Mouse (Mus musculus): ENCODE data around the gene Bola3. TPM values are rescaled to one million over a fixed set of nuclear protein-coding genes. Genes with fewer than 3 reads are reported as not detected.
A peak's percentile ranks its signal among the peaks of the same experiment; 100 is the strongest.

Gene Bola3
- polyA plus RNA-seq (2014; fragmentation: Nextera tagmentation; extraction: Ambion mirVana): 279 and 280 TPM in 2 replicates

DNA sequence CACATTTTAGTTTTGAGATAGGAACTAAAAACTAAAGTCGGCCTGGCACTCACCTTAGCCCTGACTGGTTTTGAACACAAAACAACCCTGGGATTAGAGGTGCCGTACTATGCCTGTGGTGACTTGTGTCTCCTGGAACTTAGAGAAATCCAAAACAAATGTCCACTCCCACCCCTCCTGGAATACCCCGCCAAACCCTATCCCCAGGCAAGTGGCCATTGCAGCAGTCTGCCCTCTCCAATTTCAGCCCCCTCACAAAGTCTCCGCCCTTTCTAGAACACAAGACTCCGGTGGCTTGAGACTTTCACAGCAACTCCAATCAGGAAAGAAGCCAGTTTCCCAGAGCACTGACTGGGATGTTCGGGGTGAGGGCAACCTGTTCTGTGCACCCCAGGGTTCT is at the start of gene Bola3:
Bola3 (plus strand) TSS at position 275 of the 400 bp plus-strand sequence.
- peaks cover 7% of the 10 kb centered on the region for H3K4me1 ChIP-seq (ENCODE audit: control insufficient read depth, insufficient read depth, low read length)
- H3K36me3 ChIP-seq (ENCODE audit: control insufficient read depth, insufficient read depth, low read length): peaks cover 11% of the 10 kb centered on the region
- peak within 1 kb of the TSS; percentile 94 for H3K4me3 ChIP-seq (ENCODE audit: low read depth, low read length)
- H3K9ac ChIP-seq (ENCODE audit: low read depth, low read length): peak within 1 kb of the TSS; percentile 98
- peak within 1 kb of the TSS; percentile 73 for H3K27ac ChIP-seq (ENCODE audit: low read depth, low read length)
- WGBS (ENCODE audit: insufficient replicate concordance): 38% methylated on average over 6 of the region's 6 CpGs
- ATAC-seq (replicated peaks; ENCODE audit: insufficient number of reproducible peaks, low FRiP score, low TSS enrichment): peak; percentile 40
- no peaks in the 10 kb centered on the region for H3K27me3 ChIP-seq (ENCODE audit: control insufficient read depth, insufficient read depth, low read length)
- peak within 1 kb of the TSS; percentile 88 for H3K4me2 ChIP-seq
- H3K9me3 ChIP-seq (replicated peaks; ENCODE audit: control insufficient read depth, low read length): no peaks in the 10 kb centered on the region

DNA sequence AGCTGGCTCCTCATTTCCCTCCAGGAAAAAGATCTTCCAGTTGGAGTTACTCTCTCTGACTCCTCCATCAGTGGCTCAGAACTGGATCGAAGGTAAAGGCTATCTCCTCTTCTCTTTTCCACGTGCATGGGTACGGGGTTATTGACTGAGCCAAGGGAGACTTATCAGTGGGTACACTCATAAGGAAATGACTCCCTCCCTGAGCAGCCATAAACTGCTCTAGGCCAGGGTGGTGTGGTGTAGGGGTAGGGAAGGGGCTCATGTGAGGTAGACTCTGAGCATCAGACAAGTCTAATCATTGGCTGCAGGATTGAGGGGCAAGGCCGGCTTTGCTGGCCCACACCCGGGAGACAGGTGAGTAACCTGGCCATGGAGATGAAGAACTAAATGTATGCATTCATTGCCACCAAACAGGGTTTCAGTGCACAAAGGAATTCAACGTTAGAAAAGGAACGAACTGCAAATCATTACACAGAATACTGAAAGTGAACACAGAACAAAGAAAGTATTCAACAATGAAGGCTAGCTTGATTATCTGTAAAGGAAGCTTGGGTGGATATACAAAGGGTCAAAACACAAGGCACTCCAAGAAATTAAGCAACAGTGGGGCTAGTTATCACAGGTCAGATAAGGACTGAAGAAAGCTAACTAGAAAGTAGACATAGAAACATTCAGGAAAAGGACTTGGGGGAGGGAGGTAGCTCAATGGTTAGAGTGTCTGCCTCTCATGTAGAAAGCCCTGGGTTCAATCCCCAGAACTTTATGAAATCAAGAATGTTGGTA is 48.3 kb upstream of the Bola3 start:
- 69% methylated on average over 7 of the region's 7 CpGs for WGBS (ENCODE audit: insufficient replicate concordance)
- ATAC-seq (replicated peaks; ENCODE audit: insufficient number of reproducible peaks, low FRiP score, low TSS enrichment): no peak

DNA sequence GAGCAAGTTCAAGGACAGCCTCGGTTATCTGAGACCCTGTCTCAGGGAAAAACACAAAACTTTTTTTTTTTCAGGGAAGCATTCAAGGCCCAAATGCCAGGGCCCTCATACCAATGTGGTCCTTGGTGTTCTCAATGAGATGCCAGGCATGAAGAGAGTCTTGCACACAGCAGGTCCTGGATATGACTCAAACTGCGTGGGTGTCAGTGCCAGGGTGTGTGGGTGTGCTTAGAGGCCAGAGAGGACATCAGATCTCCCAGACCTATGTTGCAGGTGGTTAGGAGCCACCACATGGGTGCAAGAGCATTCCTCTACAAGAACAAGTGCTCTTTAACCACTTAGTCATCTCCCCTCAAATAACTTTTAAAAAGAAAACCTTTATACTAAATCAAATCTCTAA is 47.7 kb upstream of the Bola3 start:
- Histone ChIP-seq H3K4me1 (ENCODE audit: control insufficient read depth, insufficient read depth, low read length) (no peaks in the 10 kb centered on the region), H3K9me3 (replicated peaks; ENCODE audit: control insufficient read depth, low read length) (no peaks in the 10 kb centered on the region), H3K27ac (ENCODE audit: low read depth, low read length) (no peak overlapping the region), H3K27me3 (ENCODE audit: control insufficient read depth, insufficient read depth, low read length) (no peaks in the 10 kb centered on the region), H3K36me3 (ENCODE audit: control insufficient read depth, insufficient read depth, low read length) (peaks cover 5% of the 10 kb centered on the region; the same call in 1 of the 2 replicates), H3K4me3 (ENCODE audit: low read depth, low read length) (no peak overlapping the region), H3K9ac (ENCODE audit: low read depth, low read length) (no peak overlapping the region), H3K4me2 (no peak overlapping the region)
- 83% methylated on average over 2 of the region's 2 CpGs for WGBS (ENCODE audit: insufficient replicate concordance)
- no peak for ATAC-seq (replicated peaks; ENCODE audit: insufficient number of reproducible peaks, low FRiP score, low TSS enrichment)

More for the DNA sequence above, 48.3 kb upstream of the Bola3 start:
- no peaks in the 10 kb centered on the region for H3K27me3 ChIP-seq (ENCODE audit: control insufficient read depth, insufficient read depth, low read length)
- no peak overlapping the region for H3K27ac ChIP-seq (ENCODE audit: low read depth, low read length)
- no peak overlapping the region for H3K4me2 ChIP-seq
- no peaks in the 10 kb centered on the region for H3K9me3 ChIP-seq (replicated peaks; ENCODE audit: control insufficient read depth, low read length)
- no peak overlapping the region for H3K9ac ChIP-seq (ENCODE audit: low read depth, low read length)
- peaks cover 5% of the 10 kb centered on the region; the same call in 1 of the 2 replicates for H3K36me3 ChIP-seq (ENCODE audit: control insufficient read depth, insufficient read depth, low read length)
- no peak overlapping the region for H3K4me3 ChIP-seq (ENCODE audit: low read depth, low read length)
- H3K4me1 ChIP-seq (ENCODE audit: control insufficient read depth, insufficient read depth, low read length): no peaks in the 10 kb centered on the region

DNA sequence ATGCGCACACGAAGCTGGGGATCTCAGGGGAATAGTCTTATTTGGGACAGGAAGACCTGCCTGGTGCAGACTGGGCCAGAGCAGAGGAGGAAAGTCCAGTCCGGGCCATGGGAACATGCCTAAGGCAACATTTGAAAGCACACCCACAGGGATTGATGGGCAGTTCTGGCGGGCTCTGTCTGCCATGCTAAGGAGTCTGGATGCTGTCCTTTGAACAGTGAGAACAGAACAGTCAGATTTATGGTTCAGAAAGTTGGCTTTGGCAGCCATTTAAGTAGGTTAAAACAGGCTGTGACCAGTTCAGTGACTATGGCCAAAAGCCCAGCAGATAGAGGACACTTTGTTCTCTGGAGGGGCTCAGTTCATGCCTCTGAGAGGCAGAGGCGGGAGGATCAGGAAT is 46.7 kb upstream of the Bola3 start:
- H3K36me3 ChIP-seq (ENCODE audit: control insufficient read depth, insufficient read depth, low read length): peaks cover 5% of the 10 kb centered on the region; the same call in 1 of the 2 replicates
- H3K4me3 ChIP-seq (ENCODE audit: low read depth, low read length): no peak overlapping the region
- ATAC-seq (replicated peaks; ENCODE audit: insufficient number of reproducible peaks, low FRiP score, low TSS enrichment): no peak
- H3K9ac ChIP-seq (ENCODE audit: low read depth, low read length): no peak overlapping the region
- H3K4me1 ChIP-seq (ENCODE audit: control insufficient read depth, insufficient read depth, low read length): no peaks in the 10 kb centered on the region
- WGBS (ENCODE audit: insufficient replicate concordance): 81% methylated on average over 5 of the region's 5 CpGs
- no peaks in the 10 kb centered on the region for H3K27me3 ChIP-seq (ENCODE audit: control insufficient read depth, insufficient read depth, low read length)
- no peak overlapping the region for H3K27ac ChIP-seq (ENCODE audit: low read depth, low read length)
- no peak overlapping the region for H3K4me2 ChIP-seq
- H3K9me3 ChIP-seq (replicated peaks; ENCODE audit: control insufficient read depth, low read length): no peaks in the 10 kb centered on the region

DNA sequence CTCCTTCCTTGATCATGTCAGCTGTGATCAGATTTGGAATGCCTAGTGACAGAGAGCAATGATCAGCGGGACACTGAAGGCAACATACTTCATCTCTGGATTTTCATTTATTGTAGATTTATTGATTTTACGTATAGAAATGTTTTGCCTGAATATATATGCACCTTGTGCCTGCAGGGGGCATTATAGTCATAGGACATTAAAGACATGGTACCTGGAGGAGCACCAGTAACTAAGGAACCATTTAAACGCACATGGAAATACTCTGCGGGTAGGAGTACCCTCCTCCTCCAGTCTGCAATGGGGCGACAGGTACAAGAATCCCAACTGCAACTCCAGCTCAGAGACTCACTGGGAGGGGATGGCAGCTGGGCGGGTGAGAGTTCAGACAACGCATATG is 39.9 kb upstream of the Bola3 start:
- Histone ChIP-seq H3K4me2 (no peak overlapping the region), H3K9ac (ENCODE audit: low read depth, low read length) (no peak overlapping the region), H3K27ac (ENCODE audit: low read depth, low read length) (no peak overlapping the region), H3K9me3 (replicated peaks; ENCODE audit: control insufficient read depth, low read length) (no peaks in the 10 kb centered on the region), H3K36me3 (ENCODE audit: control insufficient read depth, insufficient read depth, low read length) (peaks cover 17% of the 10 kb centered on the region), H3K27me3 (ENCODE audit: control insufficient read depth, insufficient read depth, low read length) (no peaks in the 10 kb centered on the region), H3K4me1 (ENCODE audit: control insufficient read depth, insufficient read depth, low read length) (no peaks in the 10 kb centered on the region), H3K4me3 (ENCODE audit: low read depth, low read length) (no peak overlapping the region)
- ATAC-seq (replicated peaks; ENCODE audit: insufficient number of reproducible peaks, low FRiP score, low TSS enrichment): no peak
- 94% methylated on average over 7 of the region's 7 CpGs for WGBS (ENCODE audit: insufficient replicate concordance)

DNA sequence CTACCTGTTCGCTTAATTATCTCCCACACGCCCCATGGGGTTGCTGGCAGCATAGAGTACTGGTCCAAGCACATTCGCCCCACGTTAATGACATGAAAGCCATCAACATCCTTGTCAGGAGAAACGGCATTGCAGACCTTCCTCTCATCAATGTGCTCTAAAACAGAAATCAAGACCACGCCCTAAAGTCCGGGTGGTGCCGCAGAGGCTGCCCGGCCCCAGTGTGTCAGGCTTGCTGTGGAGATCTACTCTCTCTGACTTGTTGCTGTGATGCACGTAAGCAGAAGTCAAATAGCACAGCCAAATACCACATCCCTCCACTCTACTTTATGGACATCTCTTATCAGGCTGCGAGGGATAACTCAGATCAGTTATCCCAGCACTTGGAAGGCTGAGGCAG is 37.7 kb upstream of the Bola3 start:
- H3K9ac ChIP-seq (ENCODE audit: low read depth, low read length): no peak overlapping the region
- H3K36me3 ChIP-seq (ENCODE audit: control insufficient read depth, insufficient read depth, low read length): peaks cover 12% of the 10 kb centered on the region
- 88% methylated on average over 11 of the region's 11 CpGs for WGBS (ENCODE audit: insufficient replicate concordance)
- peaks cover 5% of the 10 kb centered on the region for H3K4me1 ChIP-seq (ENCODE audit: control insufficient read depth, insufficient read depth, low read length)
- ATAC-seq (replicated peaks; ENCODE audit: insufficient number of reproducible peaks, low FRiP score, low TSS enrichment): no peak
- H3K4me2 ChIP-seq: no peak overlapping the region
- no peak overlapping the region for H3K4me3 ChIP-seq (ENCODE audit: low read depth, low read length)
- H3K27ac ChIP-seq (ENCODE audit: low read depth, low read length): no peak overlapping the region
- H3K9me3 ChIP-seq (replicated peaks; ENCODE audit: control insufficient read depth, low read length): no peaks in the 10 kb centered on the region
- no peaks in the 10 kb centered on the region for H3K27me3 ChIP-seq (ENCODE audit: control insufficient read depth, insufficient read depth, low read length)

DNA sequence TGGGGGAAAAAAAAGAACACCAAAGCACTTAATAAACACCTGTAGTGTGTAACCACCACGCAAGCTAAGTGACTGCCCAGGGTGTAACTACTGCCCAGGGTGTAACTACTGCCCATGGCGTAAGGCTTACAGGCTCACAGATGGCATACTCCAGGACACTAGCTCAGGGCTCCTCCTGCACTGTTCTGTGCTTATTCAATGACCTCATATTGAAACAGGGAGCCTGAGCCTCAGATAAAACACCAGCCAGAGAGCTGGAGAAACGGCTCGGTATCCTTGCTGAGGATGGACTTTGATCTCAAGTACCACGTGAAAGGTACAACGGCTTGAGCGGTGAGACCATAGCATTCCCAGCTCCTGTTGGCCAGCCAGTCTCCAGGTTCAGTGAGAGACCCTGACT is 36.9 kb upstream of the Bola3 start:
- Histone ChIP-seq H3K9me3 (replicated peaks; ENCODE audit: control insufficient read depth, low read length) (no peaks in the 10 kb centered on the region), H3K27me3 (ENCODE audit: control insufficient read depth, insufficient read depth, low read length) (no peaks in the 10 kb centered on the region), H3K4me3 (ENCODE audit: low read depth, low read length) (no peak overlapping the region), H3K4me1 (ENCODE audit: control insufficient read depth, insufficient read depth, low read length) (peaks cover 6% of the 10 kb centered on the region), H3K9ac (ENCODE audit: low read depth, low read length) (no peak overlapping the region), H3K4me2 (no peak overlapping the region), H3K27ac (ENCODE audit: low read depth, low read length) (no peak overlapping the region), H3K36me3 (ENCODE audit: control insufficient read depth, insufficient read depth, low read length) (peaks cover 12% of the 10 kb centered on the region)
- WGBS (ENCODE audit: insufficient replicate concordance): 79% methylated on average over 7 of the region's 7 CpGs
- no peak for ATAC-seq (replicated peaks; ENCODE audit: insufficient number of reproducible peaks, low FRiP score, low TSS enrichment)

DNA sequence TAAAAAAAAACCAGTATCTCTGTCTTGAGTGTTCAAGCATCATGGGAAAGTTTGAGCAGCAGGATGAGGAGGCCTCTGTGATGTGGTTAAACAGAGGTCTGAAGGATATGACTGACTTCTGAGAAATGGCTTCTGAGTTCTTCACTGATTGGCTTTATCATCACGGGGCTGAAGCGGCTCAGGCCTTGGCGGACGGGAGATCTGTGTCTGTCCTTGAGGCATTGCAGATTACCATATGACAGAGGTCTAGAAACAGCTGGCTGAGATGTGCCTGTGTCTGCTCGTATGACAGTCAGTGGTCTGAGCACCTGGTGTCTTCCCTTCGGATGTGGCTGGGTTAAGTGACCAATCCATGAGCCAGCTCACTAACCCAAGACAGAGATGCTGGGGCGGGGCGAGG is 36.4 kb upstream of the Bola3 start:
- Histone ChIP-seq H3K4me3 (ENCODE audit: low read depth, low read length) (no peak overlapping the region), H3K27me3 (ENCODE audit: control insufficient read depth, insufficient read depth, low read length) (no peaks in the 10 kb centered on the region), H3K27ac (ENCODE audit: low read depth, low read length) (no peak overlapping the region), H3K4me1 (ENCODE audit: control insufficient read depth, insufficient read depth, low read length) (peaks cover 6% of the 10 kb centered on the region), H3K9ac (ENCODE audit: low read depth, low read length) (no peak overlapping the region), H3K4me2 (no peak overlapping the region), H3K9me3 (replicated peaks; ENCODE audit: control insufficient read depth, low read length) (no peaks in the 10 kb centered on the region), H3K36me3 (ENCODE audit: control insufficient read depth, insufficient read depth, low read length) (peaks cover 12% of the 10 kb centered on the region)
- ATAC-seq (replicated peaks; ENCODE audit: insufficient number of reproducible peaks, low FRiP score, low TSS enrichment): peak; percentile 37; the same call in 1 of the 2 replicates
- WGBS (ENCODE audit: insufficient replicate concordance): 78% methylated on average over 8 of the region's 8 CpGs

DNA sequence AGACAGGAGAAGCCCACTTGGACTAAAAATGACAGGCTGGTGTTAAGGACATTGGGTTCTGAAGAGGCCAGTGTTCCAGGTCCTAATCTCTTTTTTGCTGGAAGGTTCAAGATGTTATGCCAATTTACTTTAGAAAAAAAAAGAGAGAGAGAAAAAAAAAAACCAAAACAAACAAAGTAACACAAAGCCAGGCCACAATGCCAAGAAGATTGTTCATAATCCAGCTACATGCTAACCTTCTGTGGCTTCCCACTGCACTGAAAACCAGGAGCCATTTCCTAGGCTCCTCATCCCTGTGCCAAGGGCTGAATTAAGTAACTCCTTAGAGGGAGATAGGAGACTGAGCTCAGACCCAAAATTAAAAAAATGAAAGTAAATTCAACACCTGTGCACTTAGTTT is 33.7 kb upstream of the Bola3 start:
- no peak overlapping the region for H3K9ac ChIP-seq (ENCODE audit: low read depth, low read length)
- H3K4me2 ChIP-seq: peak overlapping the region; percentile 67
- H3K27me3 ChIP-seq (ENCODE audit: control insufficient read depth, insufficient read depth, low read length): no peaks in the 10 kb centered on the region

More for the DNA sequence above, 33.7 kb upstream of the Bola3 start:
- Histone ChIP-seq H3K9me3 (replicated peaks; ENCODE audit: control insufficient read depth, low read length) (no peaks in the 10 kb centered on the region), H3K4me3 (ENCODE audit: low read depth, low read length) (no peak overlapping the region), H3K36me3 (ENCODE audit: control insufficient read depth, insufficient read depth, low read length) (peaks cover 5% of the 10 kb centered on the region; the same call in 1 of the 2 replicates), H3K4me1 (ENCODE audit: control insufficient read depth, insufficient read depth, low read length) (peaks cover 6% of the 10 kb centered on the region), H3K27ac (ENCODE audit: low read depth, low read length) (no peak overlapping the region)
- ATAC-seq (replicated peaks; ENCODE audit: insufficient number of reproducible peaks, low FRiP score, low TSS enrichment): no peak

Data from heart, embryonic 11.5 days (tissue).